Mouse (Mus musculus) limb, embryonic 12.5 days (tissue): Measurements from ENCODE around the gene Glp2r. TPM values are rescaled to one million over a fixed set of nuclear protein-coding genes. Genes with fewer than 3 reads are reported as not detected.

Experiments used
- ATAC-seq: fragments of 200-750 bp; cut with Nextera tagmentation; 2 replicates; pipeline ENCODE4 v1.8.0; 2017; ENCODE audit warnings: low read depth, moderate TSS enrichment; ENCODE audit not compliant: insufficient number of reproducible peaks, insufficient read depth, low FRiP score, low TSS enrichment
- H3K27ac ChIP-seq: fragments of 300-500 bp; sonication (generic); 2 replicates; pipeline ENCODE4 v1.5.1; 2016; ENCODE audit warnings: mild to moderate bottlenecking, moderate library complexity
- H3K27me3 ChIP-seq: fragments of 300-500 bp; sonication (generic); 2 replicates; pipeline ENCODE4 v1.6.1; 2016; ENCODE audit warnings: mild to moderate bottlenecking, moderate library complexity
- H3K36me3 ChIP-seq: fragments of 300-500 bp; sonication (generic); 2 replicates; pipeline ENCODE4 v1.6.1; 2016; ENCODE audit warnings: mild to moderate bottlenecking, moderate library complexity
- H3K4me1 ChIP-seq: fragments of 300-500 bp; sonication (generic); replicated peaks from 2 replicates; pipeline ENCODE4 v1.6.1; 2016
- H3K4me2 ChIP-seq: fragments of 300-500 bp; sonication (generic); 2 replicates; pipeline ENCODE4 v1.6.1; 2016; ENCODE audit warnings: mild to moderate bottlenecking, moderate library complexity
- H3K4me3 ChIP-seq: fragments of 300-500 bp; sonication (generic); replicated peaks from 2 replicates; pipeline ENCODE4 v1.5.1; 2016; ENCODE audit warnings: mild to moderate bottlenecking
- H3K9ac ChIP-seq: fragments of 300-500 bp; sonication (generic); replicated peaks from 2 replicates; pipeline ENCODE4 v1.6.1; 2016; ENCODE audit warnings: mild to moderate bottlenecking, moderate library complexity
- H3K9me3 ChIP-seq: fragments of 300-500 bp; sonication (generic); 2 replicates; pipeline ENCODE4 v1.6.1; 2016; ENCODE audit warnings: mild to moderate bottlenecking, moderate library complexity
- WGBS: fragments of 180-500 bp; shearing (Covaris S2); methylation state at CpG from one replicate; pipeline ENCODE4 v1.1.7; 2016; 5-methylcytosine and 5-hydroxymethylcytosine counted together
- polyA plus RNA-seq: library from polyadenylated mRNA; unstranded; fragments of >200 nt; fragmentation: Nextera tagmentation; extraction: Ambion mirVana; gene quantifications from 2 replicates; pipeline ENCODE4 v1.2.1, GENCODE M21; 2016

The Glp2r gene
- polyA plus RNA-seq, 1 experiment from 2014 or later, result not detected

DNA sequence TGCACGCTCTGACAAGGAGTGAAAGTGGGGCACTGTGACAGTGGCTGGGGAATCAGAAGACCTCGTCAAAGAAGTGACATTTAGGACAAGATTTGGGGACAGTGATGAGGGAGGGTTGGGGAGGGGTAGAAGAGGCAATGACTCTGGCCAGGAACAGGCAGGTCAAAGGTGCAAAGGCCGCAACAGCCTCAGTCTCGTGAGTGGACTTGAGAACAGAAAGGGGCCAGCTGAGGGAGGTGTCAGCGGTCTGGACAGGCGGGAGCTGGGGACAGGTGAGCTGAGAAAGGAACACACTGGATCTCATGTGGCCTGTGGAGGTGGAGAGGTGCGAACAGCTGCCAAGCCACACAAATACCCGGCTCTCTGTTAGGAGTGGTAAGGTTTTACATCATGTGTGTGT lies 138.0 kb downstream of the Glp2r start:
- no peak overlapping the region for H3K4me2 ChIP-seq
- 71% methylated on average over 8 of the region's 8 CpGs for WGBS
- no peak for ATAC-seq
- no peaks in the 10 kb centered on the region for H3K27me3 ChIP-seq
- H3K27ac ChIP-seq, result 0 out of 2 replicates have a peak overlapping the region, but pooled peaks have one; percentile 80
- H3K36me3 ChIP-seq, result no peaks in the 10 kb centered on the region
- no peak overlapping the region for H3K4me3 ChIP-seq
- peaks cover 25% of the 10 kb centered on the region for H3K4me1 ChIP-seq
- no peak overlapping the region for H3K9ac ChIP-seq
- no peaks in the 10 kb centered on the region for H3K9me3 ChIP-seq

DNA sequence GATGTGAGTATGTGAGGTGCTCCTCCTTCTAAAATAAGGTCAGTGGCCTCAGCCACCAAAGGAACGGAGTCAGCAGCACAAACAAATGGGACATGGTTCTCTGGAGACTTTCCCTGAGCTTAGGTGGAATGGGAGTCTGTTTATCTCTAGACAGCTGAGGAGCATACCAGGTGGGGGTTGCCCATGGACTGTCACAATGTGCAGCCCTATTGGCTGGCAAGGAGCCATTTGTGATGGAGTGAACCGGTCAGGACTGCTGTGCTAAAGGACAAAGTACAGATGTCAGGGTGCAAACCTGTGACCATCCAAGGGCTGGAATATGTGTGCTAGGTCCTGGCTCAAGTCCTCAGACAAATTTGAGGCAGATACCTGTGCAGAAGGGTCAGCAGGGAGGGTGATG lies 142.4 kb downstream of the Glp2r start:
- Histone ChIP-seq H3K4me1 (peaks cover 6% of the 10 kb centered on the region), H3K4me2 (no peak overlapping the region), H3K9ac (no peak overlapping the region), H3K27ac (no peak overlapping the region), H3K4me3 (no peak overlapping the region), H3K27me3 (no peaks in the 10 kb centered on the region), H3K9me3 (no peaks in the 10 kb centered on the region), H3K36me3 (no peaks in the 10 kb centered on the region)
- 81% methylated on average over 2 of the region's 2 CpGs for WGBS
- ATAC-seq, result no peak

DNA sequence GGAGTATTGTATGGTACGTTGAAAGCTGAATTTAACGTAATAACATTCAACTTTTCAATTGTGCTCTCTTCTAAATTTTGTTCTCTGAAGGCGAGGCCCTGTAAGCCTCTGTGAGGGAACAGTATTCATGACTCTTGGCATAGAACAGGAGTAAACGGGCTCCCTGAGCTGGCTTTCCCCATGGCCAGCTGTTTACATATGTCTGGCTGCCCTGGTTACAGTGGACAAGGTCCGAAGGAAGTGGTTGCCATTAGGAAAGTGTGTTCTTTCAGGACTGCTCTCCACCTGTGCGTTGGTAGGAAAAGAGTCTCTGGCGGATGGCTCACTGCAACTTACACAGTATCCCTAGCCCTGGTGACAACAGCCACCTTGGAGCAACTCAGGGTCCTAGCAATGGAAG lies 143.8 kb downstream of the Glp2r start:
- Histone ChIP-seq H3K4me1 (no peaks in the 10 kb centered on the region), H3K27me3 (no peaks in the 10 kb centered on the region), H3K27ac (no peak overlapping the region), H3K9me3 (no peaks in the 10 kb centered on the region), H3K9ac (no peak overlapping the region), H3K4me3 (no peak overlapping the region), H3K4me2 (no peak overlapping the region), H3K36me3 (no peaks in the 10 kb centered on the region)
- 85% methylated on average over 7 of the region's 7 CpGs for WGBS
- ATAC-seq, result no peak

DNA sequence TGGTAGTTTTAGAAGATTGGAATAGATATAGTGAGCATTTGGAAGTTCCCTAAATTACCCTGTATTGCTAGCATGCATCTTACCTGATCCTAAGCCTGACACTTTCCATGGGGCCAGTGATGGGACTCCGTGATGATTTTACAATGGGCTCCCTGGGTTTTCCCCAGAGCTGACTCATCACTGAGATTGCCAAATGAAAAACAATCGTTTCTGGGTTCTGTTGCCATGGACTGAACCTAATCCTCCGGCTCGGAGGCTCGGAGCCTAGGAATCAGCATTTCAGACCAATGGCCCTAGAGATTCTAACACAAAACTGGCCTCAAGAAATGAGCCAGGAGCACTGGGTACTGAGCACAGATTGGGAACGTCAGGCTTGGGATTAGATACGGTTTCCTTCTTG lies 148.6 kb downstream of the Glp2r start:
- Histone ChIP-seq H3K4me1 (0 out of 2 replicates have a peak, but pooled peaks cover 4% of the 10 kb centered on the region), H3K9ac (no peak overlapping the region), H3K27ac (no peak overlapping the region), H3K9me3 (no peaks in the 10 kb centered on the region), H3K4me3 (no peak overlapping the region), H3K36me3 (no peaks in the 10 kb centered on the region), H3K4me2 (no peak overlapping the region), H3K27me3 (no peaks in the 10 kb centered on the region)
- WGBS, result 86% methylated on average over 7 of the region's 7 CpGs
- no peak for ATAC-seq

DNA sequence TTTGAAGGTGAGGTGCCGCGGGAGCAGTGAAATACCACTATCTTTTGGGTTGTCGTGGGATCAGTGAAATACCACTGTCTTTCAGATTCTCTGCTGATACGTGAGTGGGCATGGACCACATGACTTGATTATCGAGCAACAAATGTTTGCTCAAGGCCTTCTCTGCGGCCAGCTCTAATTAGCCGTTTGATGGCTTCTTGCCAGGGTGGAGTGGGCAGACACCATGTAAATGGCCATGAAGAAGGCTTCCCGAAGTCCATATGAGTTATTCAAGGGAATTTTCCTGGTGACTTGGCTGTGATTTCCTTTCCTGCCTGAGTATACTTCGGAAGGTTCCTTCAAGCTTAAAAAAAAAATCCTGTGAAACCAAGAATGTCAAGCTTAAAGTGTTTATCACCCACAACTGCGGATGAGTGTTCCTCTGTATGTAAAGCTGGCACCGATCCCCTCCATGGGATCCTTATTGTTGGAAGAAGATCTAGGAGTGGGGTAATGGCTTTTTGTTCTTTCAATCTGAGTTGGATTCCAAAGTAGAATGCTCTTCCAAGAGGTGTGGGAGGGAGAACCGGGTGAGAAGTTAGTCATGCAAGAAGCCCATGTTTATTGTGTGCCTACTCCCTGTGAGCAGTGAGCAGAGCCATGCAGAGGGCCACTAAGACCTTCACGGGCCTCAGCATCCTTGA lies 154.3 kb downstream of the Glp2r start:
- ATAC-seq, result no peak
- H3K4me1 ChIP-seq, result 0 out of 2 replicates have a peak, but pooled peaks cover 4% of the 10 kb centered on the region
- no peak overlapping the region for H3K27ac ChIP-seq
- H3K9ac ChIP-seq, result no peak overlapping the region
- H3K27me3 ChIP-seq, result no peaks in the 10 kb centered on the region
- H3K36me3 ChIP-seq, result no peaks in the 10 kb centered on the region
- WGBS, result 90% methylated on average over 13 of the region's 13 CpGs
- H3K4me2 ChIP-seq, result no peak overlapping the region
- no peaks in the 10 kb centered on the region for H3K9me3 ChIP-seq
- no peak overlapping the region for H3K4me3 ChIP-seq

DNA sequence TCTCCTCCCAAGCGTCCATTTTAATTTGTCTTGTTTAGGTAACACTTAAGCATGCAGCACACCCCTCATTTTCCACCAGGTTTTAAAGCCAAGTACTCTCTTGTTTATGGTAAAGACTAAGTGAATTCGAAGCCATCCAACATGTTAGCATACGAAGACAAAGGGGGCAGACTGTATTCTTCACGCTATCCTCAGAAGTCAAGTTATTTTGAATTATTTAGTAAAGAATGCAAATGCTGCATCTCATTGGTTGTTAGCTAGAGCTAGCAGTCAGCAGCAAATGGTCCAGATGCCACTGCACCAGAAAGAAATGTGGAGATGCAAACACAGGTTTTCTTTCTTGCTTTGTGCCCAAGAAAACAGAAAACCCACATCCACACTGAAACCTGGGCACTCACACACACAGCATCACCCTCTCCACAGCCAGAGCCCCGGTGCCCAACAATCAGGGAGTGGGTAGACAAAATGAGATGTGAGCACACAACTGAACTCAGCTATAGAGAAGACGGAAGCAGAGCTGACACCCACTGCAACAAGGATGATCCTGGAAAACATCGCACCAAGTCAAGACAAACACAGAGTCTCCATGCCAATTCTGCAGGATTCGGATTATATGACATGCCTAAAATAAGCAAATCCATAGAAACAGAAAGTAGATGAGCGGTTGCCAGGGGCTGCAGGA lies 158.7 kb downstream of the Glp2r start:
- no peaks in the 10 kb centered on the region for H3K27me3 ChIP-seq
- no peaks in the 10 kb centered on the region for H3K36me3 ChIP-seq
- H3K4me2 ChIP-seq, result no peak overlapping the region
- ATAC-seq, result no peak
- H3K4me3 ChIP-seq, result no peak overlapping the region
- H3K9ac ChIP-seq, result no peak overlapping the region
- H3K9me3 ChIP-seq, result no peaks in the 10 kb centered on the region
- no peak overlapping the region for H3K27ac ChIP-seq
- WGBS, result 84% methylated on average over 9 of the region's 9 CpGs
- no peaks in the 10 kb centered on the region for H3K4me1 ChIP-seq

Other genes starting within 250 kb of the Glp2r start
- not detected in 2 replicates for gene Rcvrn, start 75.8 kb downstream of the Glp2r start, polyA plus RNA-seq
- gene Gsg1l2, start 3.5 kb upstream of the Glp2r start, polyA plus RNA-seq, result not detected in 2 replicates
- 1.6 and 2.0 TPM in 2 replicates for gene Dhrs7c, start 27.0 kb upstream of the Glp2r start, polyA plus RNA-seq
- gene Usp43, start 151.0 kb upstream of the Glp2r start, polyA plus RNA-seq, result 0.71 and 0.78 TPM in 2 replicates
- gene Cfap52, start 194.5 kb upstream of the Glp2r start, polyA plus RNA-seq, result 0.45 and 0.53 TPM in 2 replicates
- 55.0 and 57.9 TPM in 2 replicates for gene Stx8, start 195.0 kb upstream of the Glp2r start, polyA plus RNA-seq